Mouse (Mus musculus) brain, embryonic 14.5 days (tissue): ENCODE results near the gene Pfkm.

Source experiments
- CTCF ChIP-seq: fragments of 200-500 bp; IDR thresholded peaks from 2 replicates; pipeline ENCODE4 v1.5.1; 2012; ENCODE audit warnings: inconsistent platforms, mild to moderate bottlenecking, moderate library complexity, borderline replicate concordance; ENCODE audit not compliant: insufficient read depth, insufficient read length; ENCODE audit errors: extremely low read depth
- POLR2A ChIP-seq: fragments of 200-500 bp; IDR thresholded peaks from 2 replicates; pipeline ENCODE4 v1.6.1; 2012; ENCODE audit warnings: mild to moderate bottlenecking, inconsistent platforms, borderline replicate concordance; ENCODE audit not compliant: poor library complexity, insufficient read depth, insufficient read length, severe bottlenecking; ENCODE audit errors: extremely low read depth

DNA sequence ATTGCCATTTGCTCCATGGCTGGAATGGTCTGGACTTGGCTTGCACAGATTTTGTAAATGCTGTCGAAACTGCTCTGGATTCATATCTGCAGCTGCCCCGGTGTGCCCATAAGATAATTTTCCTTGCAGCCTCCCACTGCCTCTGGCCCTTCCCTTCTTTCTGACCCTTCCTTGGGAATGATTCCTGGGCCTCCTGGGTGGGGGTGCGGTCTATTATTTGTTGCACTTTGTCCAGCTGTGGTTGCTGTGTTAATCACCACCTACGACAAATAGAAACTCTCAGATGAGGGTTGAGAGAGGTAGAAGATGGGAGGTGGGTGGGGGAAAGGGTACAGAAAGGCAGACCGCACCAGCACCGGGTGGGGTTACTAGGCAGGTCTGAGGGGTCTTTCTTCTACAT is 14.8 kb downstream of the Pfkm start:
- TF ChIP-seq CTCF: no peak
- TF ChIP-seq POLR2A: no peak
